Mouse (Mus musculus): ENCODE results near the gene Trnp1.
A peak's percentile ranks its signal among the peaks of the same experiment; 100 is the strongest.

The Trnp1 gene

GRCm38 (mm10) chr4:133494432-133494831 is 3.9 kb downstream of the Trnp1 start:
- peak; percentile 92 for DNase-seq

- no peak for DNase-seq
These were observed 4.5 kb downstream of the Trnp1 start for GRCm38 (mm10) chr4:133493895-133494294.

- DNase-seq, result no peak
These were observed 6.5 kb downstream of the Trnp1 start for GRCm38 (mm10) chr4:133491800-133492199.

- no peak for DNase-seq
These were observed 8.7 kb downstream of the Trnp1 start for GRCm38 (mm10) chr4:133489489-133490245.

- no peak for DNase-seq
These were observed 9.5 kb downstream of the Trnp1 start for GRCm38 (mm10) chr4:133488619-133489392.

- no peak for DNase-seq
These were observed 11.5 kb downstream of the Trnp1 start for GRCm38 (mm10) chr4:133486673-133487357.

- DNase-seq, result no peak
These were observed 12.5 kb downstream of the Trnp1 start for GRCm38 (mm10) chr4:133485691-133486425.

GRCm38 (mm10) chr4:133484266-133485025 is 13.9 kb downstream of the Trnp1 start:
- no peak for DNase-seq

GRCm38 (mm10) chr4:133482479-133482878 is 15.9 kb downstream of the Trnp1 start:
- DNase-seq, result no peak

GRCm38 (mm10) chr4:133481488-133481887 is 16.9 kb downstream of the Trnp1 start:
- no peak for DNase-seq

- DNase-seq, result no peak
These were observed 17.6 kb downstream of the Trnp1 start for GRCm38 (mm10) chr4:133480754-133481153.

- DNase-seq, result no peak
These were observed 18.2 kb downstream of the Trnp1 start for GRCm38 (mm10) chr4:133480185-133480537.

- DNase-seq, result peak; percentile 97
These were observed 18.7 kb downstream of the Trnp1 start, which contains the start of gene Tent5b for GRCm38 (mm10) chr4:133479458-133480184. Gene Tent5b, plus strand, starts transcription at chr4:133480132.

GRCm38 (mm10) chr4:133473833-133474232 is 24.5 kb downstream of the Trnp1 start:
- no peak for DNase-seq

GRCm38 (mm10) chr4:133471135-133471821 is 27.1 kb downstream of the Trnp1 start:
- DNase-seq, result no peak

- no peak for DNase-seq
These were observed 29.2 kb downstream of the Trnp1 start for GRCm38 (mm10) chr4:133469122-133469521.

GRCm38 (mm10) chr4:133468080-133468479 is 30.3 kb downstream of the Trnp1 start:
- DNase-seq, result peak; percentile 58

- DNase-seq, result no peak
These were observed 35.2 kb downstream of the Trnp1 start for GRCm38 (mm10) chr4:133463184-133463583.

GRCm38 (mm10) chr4:133461362-133461761 is 37.0 kb downstream of the Trnp1 start:
- no peak for DNase-seq

GRCm38 (mm10) chr4:133460796-133461325 is 37.5 kb downstream of the Trnp1 start:
- DNase-seq, result no peak
